Mouse (Mus musculus): ENCODE results near the gene Rdh16f2.
A peak's percentile ranks its signal among the peaks of the same experiment; 100 is the strongest.
"Not testable (repeated sequence)": the region's sequence is repeated elsewhere in the genome, so short reads cannot be mapped to it uniquely, and the experiment has no call there.

The Rdh16f2 gene

GRCm38 (mm10) chr10:127866232-127866631, at the start of gene Rdh16f2:
Rdh16f2 (plus strand) TSS chr10:127866474.
- DNase-seq = no peak

GRCm38 (mm10) chr10:127817268-127817910, 48.9 kb upstream of the Rdh16f2 start:
- DNase-seq = peak in 1 of 2 experiments; percentile 18

- not testable (repeated sequence) for DNase-seq
Measured at GRCm38 (mm10) chr10:127821806-127822205, 44.5 kb upstream of the Rdh16f2 start.

- DNase-seq = peak; percentile 48 to 64
Measured at GRCm38 (mm10) chr10:127825386-127825785, 40.9 kb upstream of the Rdh16f2 start.

GRCm38 (mm10) chr10:127829121-127829520, 37.2 kb upstream of the Rdh16f2 start:
- no peak for DNase-seq

GRCm38 (mm10) chr10:127834186-127834585, 32.1 kb upstream of the Rdh16f2 start:
- DNase-seq = not testable (repeated sequence)

- peak; percentile 23 to 33 for DNase-seq
Measured at GRCm38 (mm10) chr10:127835292-127835691, 31.0 kb upstream of the Rdh16f2 start.

- not testable (repeated sequence) for DNase-seq
Measured at GRCm38 (mm10) chr10:127837793-127838192, 28.5 kb upstream of the Rdh16f2 start.

GRCm38 (mm10) chr10:127838539-127838938, 27.7 kb upstream of the Rdh16f2 start:
- DNase-seq = no peak

- DNase-seq = no peak
Measured at GRCm38 (mm10) chr10:127840776-127841175, 25.5 kb upstream of the Rdh16f2 start.

GRCm38 (mm10) chr10:127845945-127846344, 20.3 kb upstream of the Rdh16f2 start:
- not testable (repeated sequence) for DNase-seq

GRCm38 (mm10) chr10:127848089-127848488, 18.2 kb upstream of the Rdh16f2 start:
- peak; percentile 61 to 74 for DNase-seq

GRCm38 (mm10) chr10:127849628-127850027, 16.6 kb upstream of the Rdh16f2 start, which contains the start of gene Rdh19:
Rdh19 (plus strand) TSS chr10:127849928.
- no peak for DNase-seq

GRCm38 (mm10) chr10:127856376-127856775, 9.9 kb upstream of the Rdh16f2 start:
- DNase-seq = no peak

- peak; percentile 23 to 50 for DNase-seq
Measured at GRCm38 (mm10) chr10:127864931-127865330, 1.3 kb upstream of the Rdh16f2 start.

- DNase-seq = peak in 1 of 2 experiments; percentile 28
Measured at GRCm38 (mm10) chr10:127872484-127872883, 6.2 kb downstream of the Rdh16f2 start.

- DNase-seq = peak; percentile 81 to 88
Measured at GRCm38 (mm10) chr10:127877681-127878080, 11.4 kb downstream of the Rdh16f2 start.

- DNase-seq = no peak
Measured at GRCm38 (mm10) chr10:127878262-127879057, 12.2 kb downstream of the Rdh16f2 start.

GRCm38 (mm10) chr10:127879155-127879688, 12.9 kb downstream of the Rdh16f2 start:
- DNase-seq = peak; percentile 19 to 36

- DNase-seq = no peak
Measured at GRCm38 (mm10) chr10:127881041-127881440, 14.8 kb downstream of the Rdh16f2 start.

- DNase-seq = no peak
Measured at GRCm38 (mm10) chr10:127886551-127886950, 20.3 kb downstream of the Rdh16f2 start.

GRCm38 (mm10) chr10:127886971-127887370, 20.7 kb downstream of the Rdh16f2 start:
- peak in 1 of 2 experiments; percentile 24 for DNase-seq

GRCm38 (mm10) chr10:127888605-127889004, 22.3 kb downstream of the Rdh16f2 start, which contains the start of gene Rdh7:
Rdh7 (minus strand) TSS chr10:127888817.
- DNase-seq = no peak

Measured in kidney, postnatal 4 days (tissue).